Mouse (Mus musculus) midbrain, postnatal 0 days (tissue): ENCODE results near the gene Ckm. TPM values are rescaled to one million over a fixed set of nuclear protein-coding genes. Genes with fewer than 3 reads are reported as not detected.

Experiments used
- ATAC-seq: fragments of 200-750 bp; cut with Nextera tagmentation; 2 replicates; pipeline ENCODE4 v1.8.0; 2017; ENCODE audit warnings: moderate number of reproducible peaks, mild to moderate bottlenecking, moderate TSS enrichment, moderate library complexity; ENCODE audit not compliant: low FRiP score
- DNase-seq: peaks from one replicate; pipeline ENCODE4 v3.0.0-alpha.2; 2015; ENCODE audit warnings: low spot score
- H3K27ac ChIP-seq: fragments of 300-500 bp; sonication (generic); 2 replicates; pipeline ENCODE4 v1.5.1; 2014; ENCODE audit warnings: low read depth, mild to moderate bottlenecking, low read length, mixed read lengths
- H3K27me3 ChIP-seq: fragments of 300-500 bp; sonication (generic); 2 replicates; pipeline ENCODE4 v1.6.1; 2014; ENCODE audit warnings: low read length, control low read depth, mixed read lengths; ENCODE audit not compliant: insufficient read depth
- H3K36me3 ChIP-seq: fragments of 300-500 bp; sonication (generic); 2 replicates; pipeline ENCODE4 v1.6.1; 2014; ENCODE audit warnings: low read length, control low read depth, mixed read lengths; ENCODE audit not compliant: insufficient read depth
- H3K4me1 ChIP-seq: fragments of 300-500 bp; sonication (generic); 2 replicates; pipeline ENCODE4 v1.6.1; 2014; ENCODE audit warnings: mild to moderate bottlenecking, control low read depth, antibody characterized with exemption, low read length, mixed read lengths; ENCODE audit not compliant: insufficient read depth
- H3K4me2 ChIP-seq: fragments of 300-500 bp; sonication (generic); 2 replicates; pipeline ENCODE4 v1.6.1; 2014; ENCODE audit warnings: low read depth, mild to moderate bottlenecking, low read length, mixed read lengths; ENCODE audit not compliant: poor library complexity, severe bottlenecking
- H3K4me3 ChIP-seq: fragments of 300-500 bp; sonication (generic); 2 replicates; pipeline ENCODE4 v1.5.1; 2014; ENCODE audit warnings: low read depth, mild to moderate bottlenecking, low read length, moderate library complexity
- H3K9ac ChIP-seq: fragments of 300-500 bp; sonication (generic); replicated peaks from 2 replicates; pipeline ENCODE4 v1.6.1; 2014; ENCODE audit warnings: mild to moderate bottlenecking, low read length, moderate library complexity, mixed read lengths; ENCODE audit not compliant: poor library complexity, severe bottlenecking
- H3K9me3 ChIP-seq: fragments of 300-500 bp; sonication (generic); 2 replicates; pipeline ENCODE4 v1.6.1; 2016; ENCODE audit warnings: low read length, control low read depth
- CTCF ChIP-seq: IDR thresholded peaks from 2 replicates; pipeline ENCODE4 v1.5.1; 2016; ENCODE audit warnings: antibody characterized with exemption, mild to moderate bottlenecking
- WGBS: fragments of 180-500 bp; shearing (Covaris S2); extraction: QIAGEN DNeasy Blood & Tissue Kit; methylation state at CpG from one replicate; pipeline ENCODE4 v1.1.7; 2014; 5-methylcytosine and 5-hydroxymethylcytosine counted together
- polyA plus RNA-seq: library from polyadenylated mRNA; unstranded; fragments of >200 nt; fragmentation: Nextera tagmentation; extraction: Ambion mirVana; gene quantifications from 2 replicates; pipeline ENCODE4 v1.2.1, GENCODE M21; 2015
- total RNA-seq: library from RNA; depleted of rRNA; stranded (reverse); fragments of >200 nt; gene quantifications from 2 replicates; pipeline ENCODE4 v1.2.3, GENCODE M21; 2014

Ckm gene
- total and polyA plus RNA-seq, 2 experiments from 2014 or later = 0.25 to 8.2 TPM

- H3K27me3 ChIP-seq = no peaks in the 10 kb centered on the region
- ATAC-seq (peak; percentile 3; the same call in 1 of the 2 replicates), DNase-seq (no peak)
- 6% methylated on average over 13 of the region's 14 CpGs for WGBS
- H3K27ac ChIP-seq = peak overlapping the region; percentile 81
- no peaks in the 10 kb centered on the region for H3K9me3 ChIP-seq
- peak overlapping the region; percentile 94 for H3K9ac ChIP-seq
- H3K4me2 ChIP-seq = peak overlapping the region; percentile 95
- 0 out of 2 replicates have a peak, but pooled peaks cover 2% of the 10 kb centered on the region for H3K36me3 ChIP-seq
- TF ChIP-seq CTCF = no peak
- H3K4me1 ChIP-seq = peaks cover 13% of the 10 kb centered on the region
- peak overlapping the region; percentile 92 for H3K4me3 ChIP-seq
These were observed 53.0 kb downstream of the Ckm start for GRCm38 (mm10) chr7:19457414-19458071.

GRCm38 (mm10) chr7:19458072-19458486 lies 53.5 kb downstream of the Ckm start:
- Histone ChIP-seq H3K4me3 (peak overlapping the region; percentile 92), H3K4me1 (peaks cover 13% of the 10 kb centered on the region), H3K27me3 (no peaks in the 10 kb centered on the region), H3K27ac (peak overlapping the region; percentile 81), H3K36me3 (0 out of 2 replicates have a peak, but pooled peaks cover 2% of the 10 kb centered on the region), H3K4me2 (peak overlapping the region; percentile 95), H3K9ac (peak overlapping the region; percentile 94), H3K9me3 (no peaks in the 10 kb centered on the region)
- TF ChIP-seq CTCF = peak; percentile 64
- WGBS = under 1% methylated on average over 24 of the region's 31 CpGs
- peak; percentile 85 for ATAC-seq
- peak; percentile 79 for DNase-seq

GRCm38 (mm10) chr7:19458591-19459111 lies 54.1 kb downstream of the Ckm start, which contains the start of gene Mark4:
TSS of gene Mark4 (minus strand) at chr7:19458821.
- DNase-seq (peak; percentile 84), ATAC-seq (peak; percentile 74)
- Histone ChIP-seq H3K4me1 (peaks cover 13% of the 10 kb centered on the region), H3K9ac (peak within 1 kb of the TSS; percentile 94), H3K36me3 (no peaks in the 10 kb centered on the region), H3K27me3 (no peaks in the 10 kb centered on the region), H3K9me3 (no peaks in the 10 kb centered on the region), H3K27ac (peak within 1 kb of the TSS; percentile 81), H3K4me3 (peak within 1 kb of the TSS; percentile 92), H3K4me2 (peak within 1 kb of the TSS; percentile 95)
- WGBS = 2% methylated on average over 21 of the region's 42 CpGs
- no peak for TF ChIP-seq CTCF

- H3K4me3 ChIP-seq = peak overlapping the region; percentile 92
- ATAC-seq (no peak), DNase-seq (peak; percentile 14)
- peaks cover 13% of the 10 kb centered on the region for H3K4me1 ChIP-seq
- H3K9ac ChIP-seq = peak overlapping the region; percentile 94
- TF ChIP-seq CTCF = no peak
- H3K27me3 ChIP-seq = no peaks in the 10 kb centered on the region
- 20% methylated on average over 6 of the region's 6 CpGs for WGBS
- H3K27ac ChIP-seq = peak overlapping the region; percentile 81
- peak overlapping the region; percentile 95 for H3K4me2 ChIP-seq
- no peaks in the 10 kb centered on the region for H3K9me3 ChIP-seq
- no peaks in the 10 kb centered on the region for H3K36me3 ChIP-seq
These were observed 54.7 kb downstream of the Ckm start for GRCm38 (mm10) chr7:19459144-19459870.

GRCm38 (mm10) chr7:19460500-19460899 lies 55.9 kb downstream of the Ckm start:
- H3K36me3 ChIP-seq = no peaks in the 10 kb centered on the region
- TF ChIP-seq CTCF = no peak
- H3K9ac ChIP-seq = no peak overlapping the region
- 0 out of 2 replicates have a peak, but pooled peaks cover under 1% of the 10 kb centered on the region for H3K27me3 ChIP-seq
- no peak overlapping the region for H3K4me3 ChIP-seq
- no peak for DNase-seq
- ATAC-seq = no peak
- peaks cover 13% of the 10 kb centered on the region for H3K4me1 ChIP-seq
- H3K9me3 ChIP-seq = no peaks in the 10 kb centered on the region
- no peak overlapping the region for H3K4me2 ChIP-seq
- no peak overlapping the region for H3K27ac ChIP-seq
- 70% methylated on average over 1 of the region's 1 CpGs for WGBS
